Mouse (Mus musculus) heart, adult 8-10 months (tissue): ENCODE measurements at regions not wholly inside any gene's neighbourhood (a gene's known extent, or its start where the extent isn't known, plus 50 kb on each side); places are given as distances from the start of the nearest gene placed in this dataset.

Experiments used
- DNase-seq: peaks from one replicate; pipeline ENCODE4 v3.0.0; 2022; ENCODE audit warnings: low spot score

- no peak for DNase-seq
Measured at GRCm38 (mm10) chr3:131056893-131057660, 53.2 kb upstream of the Lef1 start.

- no peak for DNase-seq
Measured at GRCm38 (mm10) chr3:131054241-131054972, 55.9 kb upstream of the Lef1 start.

GRCm38 (mm10) chr3:131047716-131048115 lies 62.6 kb upstream of the Lef1 start:
- no peak for DNase-seq

- peak; percentile 8 for DNase-seq
Measured at GRCm38 (mm10) chr3:131046412-131046811, 63.9 kb upstream of the Lef1 start.

GRCm38 (mm10) chr3:131040214-131040825 lies 70.0 kb upstream of the Lef1 start:
- no peak for DNase-seq

GRCm38 (mm10) chr3:131037095-131037494 lies 73.2 kb upstream of the Lef1 start:
- DNase-seq, result no peak

GRCm38 (mm10) chr3:131034774-131035173 lies 75.5 kb upstream of the Lef1 start:
- DNase-seq, result no peak

- DNase-seq, result no peak
Measured at GRCm38 (mm10) chr3:131026336-131026735, 83.9 kb upstream of the Lef1 start.

- peak; percentile 27 for DNase-seq
Measured at GRCm38 (mm10) chr3:131019163-131019956, 90.9 kb upstream of the Lef1 start.

- DNase-seq, result no peak
Measured at GRCm38 (mm10) chr3:131017899-131018298, 92.4 kb upstream of the Lef1 start.

- no peak for DNase-seq
Measured at GRCm38 (mm10) chr3:131016104-131016503, 94.2 kb upstream of the Lef1 start.

- DNase-seq, result no peak
Measured at GRCm38 (mm10) chr3:131014092-131014716, 96.1 kb upstream of the Lef1 start.

- no peak for DNase-seq
Measured at GRCm38 (mm10) chr3:131000701-131001100, 109.6 kb upstream of the Lef1 start.

- DNase-seq, result no peak
Measured at GRCm38 (mm10) chr3:131000252-131000651, 110.0 kb upstream of the Lef1 start.

- no peak for DNase-seq
Measured at GRCm38 (mm10) chr3:130999818-131000217, 110.5 kb upstream of the Lef1 start.

- no peak for DNase-seq
Measured at GRCm38 (mm10) chr3:130998433-130998832, 111.8 kb upstream of the Lef1 start.

- no peak for DNase-seq
Measured at GRCm38 (mm10) chr3:130996786-130997185, 113.5 kb upstream of the Lef1 start.

- DNase-seq, result no peak
Measured at GRCm38 (mm10) chr3:130991971-130992370, 118.3 kb upstream of the Lef1 start.

GRCm38 (mm10) chr3:130986708-130987107 lies 123.6 kb upstream of the Lef1 start:
- peak; percentile 33 for DNase-seq

GRCm38 (mm10) chr3:130986101-130986500 lies 124.2 kb upstream of the Lef1 start:
- DNase-seq, result peak; percentile 25

- DNase-seq, result no peak
Measured at GRCm38 (mm10) chr3:130981566-130981965, 128.7 kb upstream of the Lef1 start.
